Mouse (Mus musculus): ENCODE data around the gene Cntn1. TPM values are rescaled to one million over a fixed set of nuclear protein-coding genes. Genes with fewer than 3 reads are reported as not detected.

Cntn1 gene
- 0.10 TPM for polyA plus RNA-seq (2014; fragmentation: Illumina TruSeq; extraction: RNeasy Lipid Tissue Mini Kit (QIAGEN cat#74804); ENCODE audit: low read depth, low replicate concordance)

GRCm38 (mm10) chr15:92050996-92051352 lies at the start of gene Cntn1:
Cntn1 (plus strand) TSS chr15:92051165.

Other genes starting within 250 kb of the Cntn1 start
- not detected for gene Smgc, start 212.9 kb upstream of the Cntn1 start, polyA plus RNA-seq (2014; fragmentation: Illumina TruSeq; extraction: RNeasy Lipid Tissue Mini Kit (QIAGEN cat#74804); ENCODE audit: low read depth, low replicate concordance)

All from heart, adult 10 weeks (tissue).